Mouse (Mus musculus) liver, embryonic 12.5 days (tissue): ENCODE results near the gene Serpina9. TPM values are rescaled to one million over a fixed set of nuclear protein-coding genes. Genes with fewer than 3 reads are reported as not detected.
A peak's percentile ranks its signal among the peaks of the same experiment; 100 is the strongest.

Experiments used
- ATAC-seq: fragments of 200-750 bp; cut with Nextera tagmentation; 2 replicates; pipeline ENCODE4 v1.8.0; 2017; ENCODE audit warnings: moderate number of reproducible peaks, mild to moderate bottlenecking, moderate library complexity
- H3K27ac ChIP-seq: fragments of 300-500 bp; sonication (generic); 2 replicates; pipeline ENCODE4 v1.5.1; 2016; ENCODE audit warnings: mild to moderate bottlenecking
- H3K27me3 ChIP-seq: fragments of 300-500 bp; sonication (generic); replicated peaks from 2 replicates; pipeline ENCODE4 v1.6.1; 2016; ENCODE audit warnings: mild to moderate bottlenecking, moderate library complexity
- H3K36me3 ChIP-seq: fragments of 300-500 bp; sonication (generic); 2 replicates; pipeline ENCODE4 v1.6.1; 2016; ENCODE audit warnings: mild to moderate bottlenecking, moderate library complexity
- H3K4me1 ChIP-seq: fragments of 300-500 bp; sonication (generic); 2 replicates; pipeline ENCODE4 v1.6.1; 2016
- H3K4me2 ChIP-seq: fragments of 300-500 bp; sonication (generic); 2 replicates; pipeline ENCODE4 v1.6.1; 2016; ENCODE audit warnings: mild to moderate bottlenecking, moderate library complexity
- H3K4me3 ChIP-seq: fragments of 300-500 bp; sonication (generic); 2 replicates; pipeline ENCODE4 v1.5.1; 2016; ENCODE audit warnings: mild to moderate bottlenecking, moderate library complexity
- H3K9ac ChIP-seq: fragments of 300-500 bp; sonication (generic); 2 replicates; pipeline ENCODE4 v1.6.1; 2016; ENCODE audit warnings: mild to moderate bottlenecking, moderate library complexity
- H3K9me3 ChIP-seq: fragments of 300-500 bp; sonication (generic); replicated peaks from 2 replicates; pipeline ENCODE4 v1.6.1; 2016; ENCODE audit warnings: mild to moderate bottlenecking, moderate library complexity
- WGBS: fragments of 180-500 bp; shearing (Covaris S2); methylation state at CpG from one replicate; pipeline ENCODE4 v1.1.7; 2016; ENCODE audit not compliant: insufficient replicate concordance; 5-methylcytosine and 5-hydroxymethylcytosine counted together
- polyA plus RNA-seq: library from polyadenylated mRNA; unstranded; fragments of >200 nt; fragmentation: Nextera tagmentation; extraction: Ambion mirVana; gene quantifications from 2 replicates; pipeline ENCODE4 v1.2.1, GENCODE M21; 2016

Gene Serpina9
- polyA plus RNA-seq = not detected in 2 replicates

- no peak within 1 kb of the TSS for H3K4me2 ChIP-seq
- 0 out of 2 replicates have a peak, but pooled peaks cover 5% of the 10 kb centered on the region for H3K9me3 ChIP-seq
- no peak within 1 kb of the TSS for H3K27ac ChIP-seq
- no peak for ATAC-seq
- H3K4me1 ChIP-seq = no peaks in the 10 kb centered on the region
- WGBS = 73% methylated on average over 6 of the region's 6 CpGs
- H3K36me3 ChIP-seq = no peaks in the 10 kb centered on the region
- H3K27me3 ChIP-seq = no peaks in the 10 kb centered on the region
- H3K4me3 ChIP-seq = no peak within 1 kb of the TSS
- H3K9ac ChIP-seq = no peak within 1 kb of the TSS
Measured at GRCm38 (mm10) chr12:104013620-104014019, at the start of gene Serpina9. TSS of gene Serpina9 (minus strand) at chr12:104013755.

GRCm38 (mm10) chr12:104061862-104062261 lies 48.3 kb upstream of the Serpina9 start:
- H3K36me3 ChIP-seq = no peaks in the 10 kb centered on the region
- 29% methylated on average over 2 of the region's 2 CpGs for WGBS
- H3K9me3 ChIP-seq = no peaks in the 10 kb centered on the region
- no peak overlapping the region for H3K9ac ChIP-seq
- ATAC-seq = no peak
- no peaks in the 10 kb centered on the region for H3K4me1 ChIP-seq
- H3K4me2 ChIP-seq = no peak overlapping the region
- no peak overlapping the region for H3K27ac ChIP-seq
- H3K27me3 ChIP-seq = no peaks in the 10 kb centered on the region
- H3K4me3 ChIP-seq = no peak overlapping the region

DNA sequence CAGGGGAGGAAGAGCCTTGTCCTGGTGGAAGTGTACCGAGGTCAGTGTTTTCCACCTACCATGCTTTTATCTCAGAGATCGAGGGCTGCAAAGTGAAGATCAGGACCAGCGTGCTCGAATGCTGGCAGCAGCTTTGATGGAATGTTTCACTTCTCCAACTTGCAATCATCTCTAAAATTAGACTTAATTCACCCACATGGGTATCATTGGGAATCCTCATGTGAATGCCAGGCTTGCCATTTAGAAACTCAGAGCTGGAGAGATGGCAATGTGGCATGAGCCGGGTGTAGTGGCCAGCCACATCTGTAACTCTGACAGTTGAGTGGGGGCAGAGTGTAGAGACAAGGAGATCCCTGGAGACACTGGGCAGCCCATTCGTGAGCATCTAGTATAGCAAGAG lies 46.6 kb upstream of the Serpina9 start:
- Histone ChIP-seq H3K9ac (no peak overlapping the region), H3K27me3 (no peaks in the 10 kb centered on the region), H3K4me2 (no peak overlapping the region), H3K4me3 (no peak overlapping the region), H3K4me1 (no peaks in the 10 kb centered on the region), H3K9me3 (no peaks in the 10 kb centered on the region), H3K27ac (no peak overlapping the region), H3K36me3 (no peaks in the 10 kb centered on the region)
- WGBS = 53% methylated on average over 6 of the region's 6 CpGs
- no peak for ATAC-seq

DNA sequence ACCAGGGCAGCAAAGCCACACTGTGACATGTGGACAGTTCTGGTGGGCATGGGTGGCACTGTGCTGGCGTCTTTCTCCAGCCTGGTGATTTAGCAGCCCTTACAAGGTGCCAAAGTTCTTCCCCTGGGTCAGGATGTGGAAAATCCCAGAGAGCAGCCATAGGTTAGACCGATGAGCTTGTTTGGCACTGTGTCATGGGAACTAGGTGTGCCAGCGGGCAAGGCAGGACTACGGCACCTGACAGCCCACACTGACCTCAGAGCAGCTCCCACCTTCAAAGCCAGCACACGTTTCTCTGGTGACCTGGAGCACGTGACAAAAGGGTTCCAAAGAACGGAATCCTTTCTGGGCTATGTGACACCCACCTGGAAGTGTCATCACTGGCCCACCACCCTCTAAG lies 44.0 kb upstream of the Serpina9 start:
- Histone ChIP-seq H3K9ac (no peak overlapping the region), H3K36me3 (no peaks in the 10 kb centered on the region), H3K4me2 (no peak overlapping the region), H3K4me1 (no peaks in the 10 kb centered on the region), H3K9me3 (no peaks in the 10 kb centered on the region), H3K27ac (no peak overlapping the region), H3K4me3 (no peak overlapping the region), H3K27me3 (no peaks in the 10 kb centered on the region)
- 68% methylated on average over 7 of the region's 7 CpGs for WGBS
- ATAC-seq = no peak

DNA sequence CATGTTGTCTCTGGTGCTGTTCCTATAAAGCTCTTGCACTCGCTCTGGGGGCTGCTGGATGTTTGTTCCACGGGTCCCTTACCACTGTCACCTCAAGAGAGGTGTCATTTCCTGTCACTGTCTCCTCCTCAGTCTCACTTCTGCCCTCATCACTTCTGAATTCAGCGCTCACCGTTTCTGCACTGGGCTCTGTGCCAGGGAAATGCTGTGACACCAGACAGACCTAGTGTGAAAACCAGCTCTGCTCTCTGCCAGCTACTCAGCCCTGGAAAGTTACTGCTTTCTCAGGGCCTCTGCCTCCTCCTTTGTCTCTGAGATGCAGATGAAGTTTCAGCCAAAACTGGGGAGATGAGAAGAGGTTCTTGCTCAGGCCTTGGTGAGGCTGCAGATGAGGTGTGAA lies 43.5 kb upstream of the Serpina9 start:
- 21% methylated on average over 4 of the region's 4 CpGs for WGBS
- H3K4me2 ChIP-seq = no peak overlapping the region
- ATAC-seq = no peak
- no peaks in the 10 kb centered on the region for H3K4me1 ChIP-seq
- H3K4me3 ChIP-seq = no peak overlapping the region
- H3K36me3 ChIP-seq = no peaks in the 10 kb centered on the region
- H3K27me3 ChIP-seq = no peaks in the 10 kb centered on the region
- H3K9me3 ChIP-seq = no peaks in the 10 kb centered on the region
- H3K27ac ChIP-seq = no peak overlapping the region
- no peak overlapping the region for H3K9ac ChIP-seq

GRCm38 (mm10) chr12:104055755-104056154 lies 42.2 kb upstream of the Serpina9 start:
- Histone ChIP-seq H3K27ac (no peak overlapping the region), H3K27me3 (no peaks in the 10 kb centered on the region), H3K4me2 (no peak overlapping the region), H3K9me3 (no peaks in the 10 kb centered on the region), H3K4me3 (no peak overlapping the region), H3K36me3 (no peaks in the 10 kb centered on the region), H3K9ac (no peak overlapping the region), H3K4me1 (no peaks in the 10 kb centered on the region)
- ATAC-seq = no peak
- 59% methylated on average over 8 of the region's 8 CpGs for WGBS

DNA sequence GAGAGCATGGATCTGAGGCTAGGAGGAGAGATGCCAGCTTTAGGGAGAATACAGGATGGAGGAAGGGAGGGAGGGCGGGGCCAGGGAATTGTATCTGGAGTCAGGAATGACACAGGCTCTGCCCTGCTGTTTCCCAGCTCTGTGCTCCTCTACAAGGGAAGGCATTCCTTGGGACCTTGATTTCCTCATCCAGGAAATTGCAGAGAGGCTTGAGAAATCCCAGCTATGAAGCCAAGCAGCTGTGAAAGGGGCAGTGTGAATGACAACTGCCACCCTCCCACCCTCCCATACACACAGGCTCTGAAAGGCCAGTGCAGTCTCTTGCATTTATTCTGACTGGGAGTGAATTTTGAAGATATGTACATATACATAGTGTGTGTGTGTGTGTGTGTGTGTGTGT lies 40.4 kb upstream of the Serpina9 start:
- Histone ChIP-seq H3K4me3 (no peak overlapping the region), H3K9me3 (no peaks in the 10 kb centered on the region), H3K9ac (no peak overlapping the region), H3K36me3 (no peaks in the 10 kb centered on the region), H3K27me3 (no peaks in the 10 kb centered on the region), H3K4me2 (no peak overlapping the region), H3K4me1 (no peaks in the 10 kb centered on the region), H3K27ac (no peak overlapping the region)
- ATAC-seq = no peak
- WGBS = 29% methylated on average over 1 of the region's 1 CpGs

DNA sequence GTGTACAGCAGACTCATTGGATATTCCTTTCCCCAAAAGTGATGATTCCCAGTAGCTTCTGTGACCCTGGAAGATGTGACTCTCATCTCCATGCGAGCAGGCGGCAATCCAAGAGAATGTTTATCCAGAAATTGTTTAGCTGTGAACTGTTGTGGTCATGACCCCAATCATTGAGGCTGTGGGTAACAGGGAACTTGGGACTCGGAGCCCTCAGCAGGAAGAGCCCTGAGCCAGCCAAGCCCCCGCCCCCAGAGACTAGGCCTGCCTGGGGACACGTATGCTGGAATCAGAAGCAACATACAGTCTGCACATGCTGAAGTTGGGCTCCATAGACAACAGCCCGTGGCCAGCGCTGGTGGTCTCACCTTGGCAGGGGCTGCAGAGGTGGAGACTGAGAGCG lies 32.2 kb upstream of the Serpina9 start:
- Histone ChIP-seq H3K27me3 (no peaks in the 10 kb centered on the region), H3K9ac (no peak overlapping the region), H3K9me3 (no peaks in the 10 kb centered on the region), H3K36me3 (no peaks in the 10 kb centered on the region), H3K4me2 (no peak overlapping the region), H3K4me1 (no peaks in the 10 kb centered on the region), H3K4me3 (no peak overlapping the region), H3K27ac (no peak overlapping the region)
- 60% methylated on average over 8 of the region's 8 CpGs for WGBS
- no peak for ATAC-seq

DNA sequence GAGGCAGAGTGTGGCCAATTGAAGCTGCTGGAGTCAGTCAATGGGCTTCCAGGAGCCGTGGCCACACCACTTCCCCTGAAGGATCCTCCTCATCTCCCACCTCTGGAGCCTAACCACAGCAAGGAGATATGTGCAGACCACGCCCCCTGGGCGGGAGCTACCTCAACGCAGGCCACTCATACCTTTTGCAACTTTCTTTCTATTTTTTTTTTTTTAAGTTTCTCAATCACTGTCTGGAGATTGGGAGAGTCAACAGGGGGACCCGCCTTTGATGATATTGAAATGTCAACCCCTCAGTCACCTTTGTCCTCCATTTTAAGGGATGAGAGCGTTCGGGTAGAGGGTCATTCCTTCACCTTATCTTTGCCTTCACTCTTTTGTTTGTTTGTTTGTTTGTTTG lies 30.8 kb upstream of the Serpina9 start, which contains the start of gene Serpina12:
TSS of gene Serpina12 (minus strand) at position 101 of the 400 bp plus-strand sequence.
- Histone ChIP-seq H3K4me2 (no peak within 1 kb of the TSS), H3K36me3 (no peaks in the 10 kb centered on the region), H3K4me3 (no peak within 1 kb of the TSS), H3K4me1 (no peaks in the 10 kb centered on the region), H3K27me3 (no peaks in the 10 kb centered on the region), H3K9me3 (no peaks in the 10 kb centered on the region), H3K9ac (no peak within 1 kb of the TSS), H3K27ac (no peak within 1 kb of the TSS)
- ATAC-seq = no peak
- 58% methylated on average over 7 of the region's 7 CpGs for WGBS

GRCm38 (mm10) chr12:104042753-104043152 lies 29.2 kb upstream of the Serpina9 start:
- Histone ChIP-seq H3K27ac (no peak overlapping the region), H3K4me2 (no peak overlapping the region), H3K9ac (no peak overlapping the region), H3K4me1 (no peaks in the 10 kb centered on the region), H3K9me3 (no peaks in the 10 kb centered on the region), H3K4me3 (no peak overlapping the region), H3K27me3 (no peaks in the 10 kb centered on the region), H3K36me3 (no peaks in the 10 kb centered on the region)
- WGBS = 64% methylated on average over 2 of the region's 2 CpGs
- ATAC-seq = no peak

DNA sequence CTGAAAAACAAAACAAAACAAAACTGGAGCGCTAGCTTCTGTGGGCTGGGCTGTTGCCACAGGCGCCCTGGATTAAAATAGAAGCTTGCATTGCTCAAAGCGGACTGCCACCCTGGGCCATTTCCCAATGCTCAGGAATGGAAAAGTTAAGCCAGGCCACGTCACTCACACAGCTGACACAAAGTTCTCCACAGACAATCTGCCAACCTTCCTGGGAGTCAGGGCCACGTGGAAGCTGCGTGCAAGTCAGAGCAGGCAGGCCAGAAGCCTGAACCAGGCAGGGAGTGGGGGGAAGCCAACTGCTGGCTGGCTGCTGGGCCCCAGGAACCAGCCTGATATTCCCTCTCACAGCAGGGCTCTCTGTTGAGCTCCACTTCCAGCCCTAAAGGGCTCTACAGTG lies 27.8 kb upstream of the Serpina9 start:
- Histone ChIP-seq H3K4me3 (no peak overlapping the region), H3K27ac (no peak overlapping the region), H3K36me3 (no peaks in the 10 kb centered on the region), H3K4me1 (no peaks in the 10 kb centered on the region), H3K9ac (no peak overlapping the region), H3K27me3 (no peaks in the 10 kb centered on the region), H3K4me2 (no peak overlapping the region), H3K9me3 (no peaks in the 10 kb centered on the region)
- WGBS = 64% methylated on average over 6 of the region's 6 CpGs
- no peak for ATAC-seq

DNA sequence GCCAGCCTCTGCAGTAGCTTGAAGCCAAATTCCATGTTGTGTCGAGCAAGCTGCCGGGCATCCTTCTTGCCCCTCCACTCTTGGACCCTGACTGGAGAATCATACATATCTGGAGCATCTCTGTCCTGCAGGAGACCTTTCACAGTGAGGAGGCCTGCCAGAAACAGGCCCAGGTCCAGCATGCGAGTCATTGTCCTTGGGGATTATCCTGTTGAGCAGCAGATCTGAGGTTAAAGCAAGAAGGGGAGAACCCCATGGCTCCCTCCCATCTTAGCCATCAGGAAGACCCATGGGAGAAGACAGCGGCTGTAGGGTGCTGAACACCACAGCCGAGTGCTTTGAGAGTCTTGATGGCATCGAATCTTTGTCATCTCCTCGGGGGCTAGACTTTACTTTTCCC lies 24.6 kb upstream of the Serpina9 start:
- no peak for ATAC-seq
- Histone ChIP-seq H3K9ac (no peak overlapping the region), H3K27me3 (no peaks in the 10 kb centered on the region), H3K9me3 (no peaks in the 10 kb centered on the region), H3K36me3 (no peaks in the 10 kb centered on the region), H3K4me3 (no peak overlapping the region), H3K27ac (no peak overlapping the region), H3K4me1 (no peaks in the 10 kb centered on the region), H3K4me2 (no peak overlapping the region)
- 74% methylated on average over 7 of the region's 7 CpGs for WGBS

DNA sequence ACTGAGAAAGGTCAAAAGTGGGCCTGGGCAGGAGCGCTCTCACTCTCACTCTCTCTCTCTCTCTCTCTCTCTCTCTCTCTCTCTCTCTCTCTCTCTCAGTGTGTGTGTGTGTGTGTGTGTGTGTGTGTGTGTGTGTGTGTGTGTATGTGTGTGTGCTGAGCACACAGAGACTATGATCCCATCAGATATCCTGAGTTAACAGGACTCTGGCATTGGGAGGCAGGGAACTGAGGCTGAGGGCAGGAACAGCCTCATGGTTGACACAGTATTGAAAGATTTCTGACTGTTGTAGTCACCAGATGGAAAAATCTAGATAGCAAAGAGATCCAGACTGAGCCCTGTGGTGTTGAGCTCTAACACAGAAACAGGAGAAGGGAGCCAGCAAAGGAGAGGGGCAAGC lies 20.2 kb upstream of the Serpina9 start:
- H3K27ac ChIP-seq = no peak overlapping the region
- H3K9me3 ChIP-seq = no peaks in the 10 kb centered on the region
- no CpG with 5 or more reads among the region's 1 CpGs for WGBS
- H3K27me3 ChIP-seq = no peaks in the 10 kb centered on the region
- H3K4me1 ChIP-seq = no peaks in the 10 kb centered on the region
- no peaks in the 10 kb centered on the region for H3K36me3 ChIP-seq
- ATAC-seq = 0 out of 2 replicates have a peak, but pooled peaks have one; percentile 44
- H3K9ac ChIP-seq = no peak overlapping the region
- no peak overlapping the region for H3K4me2 ChIP-seq
- H3K4me3 ChIP-seq = no peak overlapping the region
